Mouse (Mus musculus) neural tube, embryonic 11.5 days (tissue): ENCODE measurements around the gene Tacc2. TPM values are rescaled to one million over a fixed set of nuclear protein-coding genes. Genes with fewer than 3 reads are reported as not detected.

Experiments used
- ATAC-seq: fragments of 200-750 bp; cut with Nextera tagmentation; 2 replicates; pipeline ENCODE4 v1.8.0; 2017; ENCODE audit warnings: moderate number of reproducible peaks, mild to moderate bottlenecking, moderate TSS enrichment, moderate library complexity; ENCODE audit not compliant: insufficient read depth, low FRiP score, low TSS enrichment
- DNase-seq: peaks from one replicate; pipeline ENCODE4 v3.0.0-alpha.2; 2015; ENCODE audit warnings: low spot score
- H3K27ac ChIP-seq: fragments of 300-500 bp; sonication (generic); 2 replicates; pipeline ENCODE4 v1.5.1; 2014; ENCODE audit warnings: low read depth, mild to moderate bottlenecking, low read length
- H3K27me3 ChIP-seq: fragments of 300-500 bp; sonication (generic); 2 replicates; pipeline ENCODE4 v1.6.1; 2014; ENCODE audit warnings: mild to moderate bottlenecking, low read length, mixed read lengths; ENCODE audit not compliant: control insufficient read depth, insufficient read depth
- H3K36me3 ChIP-seq: fragments of 300-500 bp; sonication (generic); 2 replicates; pipeline ENCODE4 v1.6.1; 2014; ENCODE audit warnings: mild to moderate bottlenecking, low read length, moderate library complexity, mixed read lengths; ENCODE audit not compliant: control insufficient read depth, insufficient read depth
- H3K4me1 ChIP-seq: fragments of 300-500 bp; sonication (generic); 2 replicates; pipeline ENCODE4 v1.6.1; 2014; ENCODE audit warnings: low read length, mixed read lengths; ENCODE audit not compliant: control insufficient read depth, insufficient read depth
- H3K4me2 ChIP-seq: fragments of 300-500 bp; sonication (generic); 2 replicates; pipeline ENCODE4 v1.6.1; 2014; ENCODE audit warnings: low read depth, mild to moderate bottlenecking, moderate library complexity
- H3K4me3 ChIP-seq: fragments of 300-500 bp; sonication (generic); 2 replicates; pipeline ENCODE4 v1.5.1; 2014; ENCODE audit warnings: low read depth, low read length
- H3K9ac ChIP-seq: fragments of 300-500 bp; sonication (generic); 2 replicates; pipeline ENCODE4 v1.6.1; 2014; ENCODE audit warnings: mild to moderate bottlenecking, low read length
- H3K9me3 ChIP-seq: fragments of 300-500 bp; sonication (generic); 2 replicates; pipeline ENCODE4 v1.6.1; 2016; ENCODE audit warnings: low read length; ENCODE audit not compliant: control insufficient read depth
- WGBS: fragments of 180-500 bp; shearing (Covaris S2); extraction: QIAGEN DNeasy Blood & Tissue Kit; methylation state at CpG from one replicate; pipeline ENCODE4 v1.1.7; 2014; 5-methylcytosine and 5-hydroxymethylcytosine counted together
- polyA plus RNA-seq: library from polyadenylated mRNA; unstranded; fragments of >200 nt; fragmentation: Nextera tagmentation; extraction: Ambion mirVana; gene quantifications from 2 replicates; pipeline ENCODE4 v1.2.1, GENCODE M21; 2014

Tacc2 gene
- polyA plus RNA-seq, 1 experiment from 2014 or later = 62.6 TPM

DNA sequence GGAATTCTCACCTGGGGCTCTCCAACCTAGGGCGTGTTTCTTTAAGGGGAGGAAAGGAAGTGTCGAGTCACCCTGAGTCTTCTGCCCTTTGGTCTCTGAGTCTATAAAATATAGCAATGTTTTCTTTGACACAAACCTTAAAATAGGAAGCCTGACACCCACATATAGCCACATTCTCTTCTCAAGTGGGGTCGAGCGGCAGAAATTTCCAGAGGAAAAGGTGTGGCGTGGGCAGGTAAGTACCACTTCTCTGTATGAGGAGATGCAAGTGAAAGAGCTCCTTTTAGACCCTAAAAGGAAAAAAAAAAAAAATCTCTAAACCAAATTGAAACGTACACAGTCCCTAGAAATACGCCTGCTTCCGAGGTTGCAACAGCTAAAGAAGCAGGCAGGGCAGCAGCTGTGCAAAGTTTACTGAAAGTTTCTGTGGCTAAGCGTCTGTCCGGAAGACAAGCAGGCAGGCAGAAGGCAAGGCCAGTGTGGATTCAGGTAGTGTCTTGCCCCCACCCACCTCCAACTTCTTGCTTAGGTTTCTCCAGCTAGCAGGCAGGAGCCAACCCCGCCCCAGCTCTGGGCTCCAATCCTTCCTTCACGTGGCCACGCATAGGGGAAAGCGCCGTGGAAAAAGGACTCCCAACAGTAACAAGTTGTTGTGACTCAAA lies 68.2 kb downstream of the Tacc2 start:
- no peaks in the 10 kb centered on the region for H3K36me3 ChIP-seq
- peak overlapping the region; percentile 84 for H3K27ac ChIP-seq
- no peaks in the 10 kb centered on the region for H3K9me3 ChIP-seq
- peak overlapping the region; percentile 86 for H3K9ac ChIP-seq
- no peaks in the 10 kb centered on the region for H3K27me3 ChIP-seq
- peak; percentile 45; the same call in 1 of the 2 replicates for ATAC-seq
- DNase-seq = no peak
- H3K4me3 ChIP-seq = peak overlapping the region; percentile 63
- WGBS = 12% methylated on average over 15 of the region's 15 CpGs
- H3K4me2 ChIP-seq = peak overlapping the region; percentile 97
- H3K4me1 ChIP-seq = peaks cover 4% of the 10 kb centered on the region; the same call in 1 of the 2 replicates

- peak; percentile 90 for ATAC-seq
- peak overlapping the region; percentile 97 for H3K4me2 ChIP-seq
- no peaks in the 10 kb centered on the region for H3K27me3 ChIP-seq
- H3K4me1 ChIP-seq = peaks cover 4% of the 10 kb centered on the region; the same call in 1 of the 2 replicates
- H3K27ac ChIP-seq = peak overlapping the region; percentile 84
- no peaks in the 10 kb centered on the region for H3K9me3 ChIP-seq
- peak; percentile 78 for DNase-seq
- H3K9ac ChIP-seq = peak overlapping the region; percentile 86
- peak overlapping the region; percentile 63 for H3K4me3 ChIP-seq
- under 1% methylated on average over 44 of the region's 55 CpGs for WGBS
- H3K36me3 ChIP-seq = no peaks in the 10 kb centered on the region
These were observed 68.9 kb downstream of the Tacc2 start for GRCm38 (mm10) chr7:130645994-130646761.

DNA sequence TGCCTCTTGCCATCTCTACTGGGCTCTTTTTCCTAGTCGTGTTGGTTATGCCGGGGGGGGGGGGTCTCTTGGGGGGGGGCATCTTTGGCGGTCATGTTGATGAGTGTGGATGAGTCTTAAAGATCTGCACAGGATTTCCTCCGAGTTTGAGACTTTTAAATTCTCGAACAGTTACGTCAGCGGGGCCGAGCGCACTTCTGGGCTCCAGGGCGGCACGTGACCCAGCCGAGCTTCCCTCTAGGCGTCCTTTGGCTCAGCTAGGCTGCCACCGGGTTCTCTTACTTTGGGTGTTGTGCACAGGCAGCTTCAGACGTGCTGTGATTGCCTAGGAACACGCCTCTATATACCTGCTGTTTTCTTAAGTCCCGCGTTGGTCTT lies 69.5 kb downstream of the Tacc2 start:
- Histone ChIP-seq H3K4me2 (peak overlapping the region; percentile 97), H3K4me3 (peak overlapping the region; percentile 63), H3K9ac (peak overlapping the region; percentile 86), H3K27me3 (no peaks in the 10 kb centered on the region), H3K4me1 (peaks cover 4% of the 10 kb centered on the region; the same call in 1 of the 2 replicates), H3K9me3 (no peaks in the 10 kb centered on the region), H3K36me3 (no peaks in the 10 kb centered on the region), H3K27ac (peak overlapping the region; percentile 84)
- DNase-seq = peak; percentile 74
- peak; percentile 73 for ATAC-seq
- under 1% methylated on average over 18 of the region's 18 CpGs for WGBS

DNA sequence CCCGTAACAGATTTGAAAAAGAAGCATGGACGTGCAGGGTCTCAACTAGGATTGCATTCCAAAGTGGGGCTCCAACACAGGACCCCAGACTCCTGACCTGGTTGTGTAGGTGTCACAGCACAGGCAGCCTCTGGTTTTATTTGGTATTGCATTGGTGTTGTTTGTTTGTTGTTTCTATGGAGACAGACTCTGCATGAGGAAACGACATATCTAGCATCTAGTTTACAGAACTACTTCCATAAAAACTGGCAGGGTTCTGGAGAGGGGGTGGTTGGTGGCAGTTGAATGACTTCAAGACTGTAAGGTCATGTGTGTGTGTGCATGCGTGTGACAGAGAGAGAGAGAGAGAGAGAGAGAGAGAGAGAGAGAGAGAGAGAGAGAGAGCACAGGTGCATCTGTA lies 70.8 kb downstream of the Tacc2 start:
- Histone ChIP-seq H3K27ac (no peak overlapping the region), H3K9ac (no peak overlapping the region), H3K9me3 (no peaks in the 10 kb centered on the region), H3K4me2 (no peak overlapping the region), H3K4me1 (peaks cover 4% of the 10 kb centered on the region; the same call in 1 of the 2 replicates), H3K36me3 (no peaks in the 10 kb centered on the region), H3K27me3 (no peaks in the 10 kb centered on the region), H3K4me3 (no peak overlapping the region)
- DNase-seq (no peak), ATAC-seq (no peak)
- 83% methylated on average over 4 of the region's 4 CpGs for WGBS

- Histone ChIP-seq H3K4me3 (no peak overlapping the region), H3K4me2 (no peak overlapping the region), H3K27ac (no peak overlapping the region), H3K27me3 (no peaks in the 10 kb centered on the region), H3K9me3 (no peaks in the 10 kb centered on the region), H3K4me1 (peaks cover 4% of the 10 kb centered on the region; the same call in 1 of the 2 replicates), H3K9ac (no peak overlapping the region), H3K36me3 (no peaks in the 10 kb centered on the region)
- ATAC-seq (no peak), DNase-seq (no peak)
- WGBS = 42% methylated on average over 7 of the region's 7 CpGs
These were observed 72.0 kb downstream of the Tacc2 start for GRCm38 (mm10) chr7:130649257-130649656.

DNA sequence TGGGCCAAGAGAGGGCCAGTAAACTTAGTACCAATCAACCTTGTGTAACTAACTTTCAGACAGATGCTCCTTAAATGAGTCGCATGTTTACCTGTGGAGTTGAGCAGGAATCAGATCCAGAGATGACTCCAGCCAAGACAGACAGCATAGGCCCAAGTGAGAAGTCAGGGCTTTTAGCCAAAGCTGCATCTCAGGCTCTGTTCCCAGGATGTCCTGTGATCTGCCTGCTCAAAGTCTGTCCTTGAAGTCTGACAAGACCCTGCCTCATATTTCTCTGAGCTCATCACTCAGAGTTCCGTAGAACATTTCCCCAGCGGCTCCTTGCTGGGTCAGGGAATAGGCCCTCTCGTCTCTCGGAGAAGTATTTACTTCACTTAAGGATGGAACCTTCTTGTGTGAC lies 73.4 kb downstream of the Tacc2 start:
- H3K4me2 ChIP-seq = no peak overlapping the region
- DNase-seq = no peak
- no peak for ATAC-seq
- no peak overlapping the region for H3K27ac ChIP-seq
- 91% methylated on average over 5 of the region's 5 CpGs for WGBS
- no peaks in the 10 kb centered on the region for H3K27me3 ChIP-seq
- no peak overlapping the region for H3K9ac ChIP-seq
- no peaks in the 10 kb centered on the region for H3K36me3 ChIP-seq
- no peaks in the 10 kb centered on the region for H3K9me3 ChIP-seq
- peaks cover 4% of the 10 kb centered on the region; the same call in 1 of the 2 replicates for H3K4me1 ChIP-seq
- H3K4me3 ChIP-seq = no peak overlapping the region

- H3K4me3 ChIP-seq = no peak overlapping the region
- no peak for ATAC-seq
- no peak overlapping the region for H3K9ac ChIP-seq
- WGBS = 76% methylated on average over 6 of the region's 6 CpGs
- H3K9me3 ChIP-seq = no peaks in the 10 kb centered on the region
- H3K27ac ChIP-seq = no peak overlapping the region
- no peaks in the 10 kb centered on the region for H3K36me3 ChIP-seq
- no peak for DNase-seq
- no peaks in the 10 kb centered on the region for H3K27me3 ChIP-seq
- no peaks in the 10 kb centered on the region for H3K4me1 ChIP-seq
- no peak overlapping the region for H3K4me2 ChIP-seq
These were observed 75.9 kb downstream of the Tacc2 start for GRCm38 (mm10) chr7:130653036-130653555.

GRCm38 (mm10) chr7:130654562-130654961 lies 77.3 kb downstream of the Tacc2 start:
- WGBS = 69% methylated on average over 2 of the region's 2 CpGs
- no peak overlapping the region for H3K9ac ChIP-seq

More at GRCm38 (mm10) chr7:130654562-130654961, 77.3 kb downstream of the Tacc2 start:
- ATAC-seq (no peak), DNase-seq (no peak)
- Histone ChIP-seq H3K36me3 (no peaks in the 10 kb centered on the region), H3K4me1 (no peaks in the 10 kb centered on the region), H3K27me3 (no peaks in the 10 kb centered on the region), H3K4me3 (no peak overlapping the region), H3K9me3 (no peaks in the 10 kb centered on the region), H3K27ac (no peak overlapping the region), H3K4me2 (no peak overlapping the region)
